ENCODE assay signal across 9 mouse cellular contexts in genomic region chr10:69044171-69044651, GRCm38 (mm10).
DNase-seq lines count a peak whose midpoint lies in the region; ATAC-seq and TF ChIP-seq lines count a peak whose summit lies in the region.
"Had no signal": no experiment of that assay in that cellular context is flagged by ENCODE, and none has a peak within 500 bp of the region (broad histone marks: within the 10 kb centered on the region; RNA-seq: fewer than 3 reads in every experiment).

No protein-coding gene starts in this region.

- WGBS in lung, embryonic 16.5 days = 34% methylated on average over 12 of the region's 12 CpGs
- WGBS in lung, adult 2 months = 55% methylated on average over 12 of the region's 12 CpGs
- 49% methylated on average over 12 of the region's 12 CpGs for WGBS in forebrain, embryonic 12.5 days
- whole genome bisulfite sequencing in kidney, postnatal 0 days = 12% methylated on average over 12 of the region's 12 CpGs
- WGBS in stomach, embryonic 15.5 days = 40% methylated on average over 12 of the region's 12 CpGs
- 88% methylated on average over 12 of the region's 12 CpGs for WGBS in thymus, adult 2 months

- no peaks in the 10 kb centered on the region for H3K9me3 ChIP-seq in lung, embryonic 16.5 days (ENCODE audit: control insufficient read depth, low read length)
- H3K9me3 ChIP-seq in forebrain, embryonic 12.5 days = no peaks in the 10 kb centered on the region
- H3K9me3 ChIP-seq in kidney, postnatal 0 days (replicated peaks; ENCODE audit: low read length) = no peaks in the 10 kb centered on the region
- H3K9me3 ChIP-seq in stomach, embryonic 15.5 days = no peaks in the 10 kb centered on the region

- no peak overlapping the region; the same call in 1 of the 2 replicates for H3K4me2 ChIP-seq in lung, embryonic 16.5 days (ENCODE audit: low read depth, low read length)
- no peak overlapping the region for H3K4me2 ChIP-seq in forebrain, embryonic 12.5 days
- no peak overlapping the region for H3K4me2 ChIP-seq in kidney, postnatal 0 days (ENCODE audit: low read length)
- H3K4me2 ChIP-seq in stomach, embryonic 15.5 days = no peak overlapping the region

- no peak for TF ChIP-seq POLR2A in lung, adult 2 months (IDR thresholded peaks at IDR 0.05; ENCODE audit: borderline replicate concordance, extremely low read depth, low read depth, low read length)
- no peak for TF ChIP-seq POLR2A in thymus, adult 2 months (IDR thresholded peaks at IDR 0.05; ENCODE audit: control insufficient read depth, extremely low read depth, insufficient read depth, low read length, poor library complexity)

- H3K27ac ChIP-seq in lung, embryonic 16.5 days (ENCODE audit: low read length) = 0 out of 2 replicates have a peak overlapping the region, but pooled peaks have one; percentile 13
- H3K27ac ChIP-seq in forebrain, embryonic 12.5 days = peak overlapping the region; percentile 36; the same call in 1 of the 2 replicates
- H3K27ac ChIP-seq in kidney, postnatal 0 days = no peak overlapping the region; the same call in 1 of the 2 replicates
- peak overlapping the region; percentile 59; the same call in 1 of the 2 replicates for H3K27ac ChIP-seq in stomach, embryonic 15.5 days
- no peak overlapping the region for H3K27ac ChIP-seq in thymus, adult 2 months (ENCODE audit: control insufficient read depth, insufficient read depth, low read length)

- DNase-seq in lung, adult 2 months = no peak
- DNase-seq in kidney, postnatal 0 days (ENCODE audit: low spot score) = peak; percentile 64
- no peak for DNase-seq in right cerebral cortex, postnatal 25 days
- no peak for DNase-seq in thymus, adult 2 months

- no peak overlapping the region for H3K4me3 ChIP-seq in lung, embryonic 16.5 days (ENCODE audit: low read length)
- no peak overlapping the region for H3K4me3 ChIP-seq in lung, adult 2 months (replicated peaks; ENCODE audit: extremely low read depth, low read depth, low read length)
- no peak overlapping the region for H3K4me3 ChIP-seq in forebrain, embryonic 12.5 days (replicated peaks)
- H3K4me3 ChIP-seq in kidney, postnatal 0 days (replicated peaks; ENCODE audit: low read depth, low read length) = no peak overlapping the region
- H3K4me3 ChIP-seq in stomach, embryonic 15.5 days (replicated peaks) = no peak overlapping the region
- H3K4me3 ChIP-seq in thymus, adult 2 months (ENCODE audit: control insufficient read depth, insufficient read depth, low read length) = no peak overlapping the region
- H3K4me3 ChIP-seq: erythroblast, embryonic 14.5 days had no signal

- no peaks in the 10 kb centered on the region for H3K27me3 ChIP-seq in lung, embryonic 16.5 days (ENCODE audit: control insufficient read depth, insufficient read depth, low read depth, low read length)
- H3K27me3 ChIP-seq in forebrain, embryonic 12.5 days = no peaks in the 10 kb centered on the region
- H3K27me3 ChIP-seq in kidney, postnatal 0 days (ENCODE audit: insufficient read depth, low read length) = no peaks in the 10 kb centered on the region
- H3K27me3 ChIP-seq in stomach, embryonic 15.5 days (replicated peaks) = no peaks in the 10 kb centered on the region
- H3K27me3 ChIP-seq in thymus, adult 2 months (ENCODE audit: control insufficient read depth, insufficient read depth, low read length) = no peaks in the 10 kb centered on the region

- no peak for TF ChIP-seq CTCF in lung, adult 2 months (IDR thresholded peaks at IDR 0.05; ENCODE audit: insufficient read depth, low read length)
- no peak for TF ChIP-seq CTCF in kidney, postnatal 0 days (IDR thresholded peaks at IDR 0.05; ENCODE audit: low read depth)
- no peak for TF ChIP-seq CTCF in thymus, adult 2 months (IDR thresholded peaks at IDR 0.05; ENCODE audit: borderline replicate concordance, control insufficient read depth, extremely low read depth, insufficient read depth, low read length, poor library complexity)

- peaks cover 12% of the 10 kb centered on the region; the same call in 1 of the 2 replicates for H3K4me1 ChIP-seq in lung, embryonic 16.5 days (replicated peaks; ENCODE audit: control insufficient read depth, insufficient read depth, low read length)
- peaks cover 3% of the 10 kb centered on the region; the same call in 1 of the 2 replicates for H3K4me1 ChIP-seq in lung, adult 2 months (ENCODE audit: control insufficient read depth, insufficient read depth, low read length)
- H3K4me1 ChIP-seq in forebrain, embryonic 12.5 days = peaks cover 7% of the 10 kb centered on the region
- H3K4me1 ChIP-seq in kidney, postnatal 0 days (replicated peaks; ENCODE audit: insufficient read depth, low read length) = peaks cover 14% of the 10 kb centered on the region; the same call in 1 of the 2 replicates
- peaks cover 13% of the 10 kb centered on the region for H3K4me1 ChIP-seq in stomach, embryonic 15.5 days
- H3K4me1 ChIP-seq in thymus, adult 2 months (replicated peaks; ENCODE audit: control insufficient read depth, insufficient read depth, low read length) = no peaks in the 10 kb centered on the region

- H3K36me3 ChIP-seq in lung, embryonic 16.5 days (ENCODE audit: control insufficient read depth, insufficient read depth, low read length) = no peaks in the 10 kb centered on the region
- H3K36me3 ChIP-seq in forebrain, embryonic 12.5 days (replicated peaks) = no peaks in the 10 kb centered on the region
- no peaks in the 10 kb centered on the region for H3K36me3 ChIP-seq in kidney, postnatal 0 days (ENCODE audit: insufficient read depth, low read length)
- H3K36me3 ChIP-seq in stomach, embryonic 15.5 days = no peaks in the 10 kb centered on the region
- H3K36me3 ChIP-seq in thymus, adult 2 months (ENCODE audit: control insufficient read depth, insufficient read depth, low read length) = no peaks in the 10 kb centered on the region

- ATAC-seq in lung, embryonic 16.5 days (ENCODE audit: low read depth) = 0 out of 2 replicates have a peak, but pooled peaks have one; percentile 38
- ATAC-seq in forebrain, embryonic 12.5 days (ENCODE audit: low FRiP score) = no peak
- peak; percentile 49; the same call in 1 of the 2 replicates for ATAC-seq in kidney, postnatal 0 days (replicated peaks; ENCODE audit: low FRiP score, low read depth)
- no peak for ATAC-seq in stomach, embryonic 15.5 days (ENCODE audit: insufficient read depth, low FRiP score, low read depth)
- no peak for ATAC-seq in granulocyte monocyte progenitor cell, adult 5-6 weeks (replicated peaks; ENCODE audit: poor library complexity, severe bottlenecking)

- no peak overlapping the region for H3K9ac ChIP-seq in lung, embryonic 16.5 days (ENCODE audit: low read length)
- no peak overlapping the region for H3K9ac ChIP-seq in forebrain, embryonic 12.5 days
- H3K9ac ChIP-seq in kidney, postnatal 0 days (ENCODE audit: low read depth, low read length) = no peak overlapping the region
- no peak overlapping the region for H3K9ac ChIP-seq in stomach, embryonic 15.5 days

Comparison
In these comparisons a context has a peak if more than half of its experiments do, and no peak if none do; other contexts are left out.
1. ATAC-seq: peak in lung, embryonic 16.5 days (single experiment) and kidney, postnatal 0 days (single experiment); none in forebrain, embryonic 12.5 days (single experiment), stomach, embryonic 15.5 days (single experiment) and granulocyte monocyte progenitor cell, adult 5-6 weeks (single experiment).
2. H3K27ac ChIP-seq: peak in lung, embryonic 16.5 days (single experiment), forebrain, embryonic 12.5 days (single experiment) and stomach, embryonic 15.5 days (single experiment); none in kidney, postnatal 0 days (single experiment) and thymus, adult 2 months (single experiment).